ENCODE assay signal across 8 mouse cellular contexts in the genomic region with DNA sequence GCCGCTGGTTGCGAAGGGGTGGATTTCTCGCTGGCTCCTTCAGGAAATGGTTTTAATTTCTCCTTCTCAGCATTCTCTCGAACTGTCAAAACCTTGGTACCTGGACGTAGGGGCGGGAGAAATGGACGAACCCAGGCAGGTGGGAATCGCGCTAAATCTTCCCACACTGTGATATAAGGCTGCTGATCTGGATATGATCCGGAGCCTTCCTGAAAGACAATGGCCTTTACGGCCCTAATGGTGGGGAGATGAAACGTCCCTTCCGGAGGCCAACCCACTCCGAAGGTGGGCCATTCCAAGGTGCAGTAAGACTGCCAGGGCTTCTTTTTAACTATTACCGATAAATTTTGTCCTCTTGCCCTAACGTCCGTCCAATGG.
DNase-seq lines count a peak whose midpoint lies in the region; ATAC-seq and TF ChIP-seq lines count a peak whose summit lies in the region.

No protein-coding gene starts in this region.

- H3K9ac ChIP-seq in forebrain, embryonic 11.5 days (ENCODE audit: low read length) = no peak overlapping the region
- no peak overlapping the region for H3K9ac ChIP-seq in limb, embryonic 14.5 days (ENCODE audit: low read depth, low read length, severe bottlenecking)

- H3K36me3 ChIP-seq in forebrain, embryonic 11.5 days (ENCODE audit: control insufficient read depth, insufficient read depth, low read length) = peaks cover 2% of the 10 kb centered on the region; the same call in 1 of the 2 replicates
- no peaks in the 10 kb centered on the region for H3K36me3 ChIP-seq in limb, embryonic 14.5 days (ENCODE audit: control insufficient read depth, insufficient read depth, low read length)

- 65% methylated on average over 17 of the region's 17 CpGs for WGBS in forebrain, embryonic 11.5 days
- 69% methylated on average over 17 of the region's 17 CpGs for WGBS in limb, embryonic 14.5 days

- TF ChIP-seq POLR2A in limb, embryonic 14.5 days (IDR thresholded peaks at IDR 0.05; ENCODE audit: borderline replicate concordance, extremely low read depth, insufficient read depth, insufficient read length) = no peak

- peak; percentile 3 for DNase-seq in lung, postnatal 10 days
- no peak for DNase-seq in lung, postnatal 25 days (ENCODE audit: low spot score)
- peak; percentile 71 for DNase-seq in forebrain, embryonic 11.5 days (ENCODE audit: low spot score)
- DNase-seq in limb, embryonic 14.5 days (ENCODE audit: low spot score) = no peak
- DNase-seq in left cerebral cortex, postnatal 25 days (ENCODE audit: low spot score in 2 of 2) = no peak
- no peak for DNase-seq in layer of hippocampus, adult 9-11 months
- DNase-seq in ovary, adult 18-20 months (ENCODE audit: low spot score) = no peak

- ATAC-seq in forebrain, embryonic 11.5 days (replicated peaks; ENCODE audit: low FRiP score) = peak; percentile 10; the same call in 1 of the 2 replicates
- ATAC-seq in limb, embryonic 14.5 days (ENCODE audit: low FRiP score, low read depth) = 0 out of 2 replicates have a peak, but pooled peaks have one; percentile 23
- ATAC-seq in neutrophil, adult 5-6 weeks (ENCODE audit: extremely low read depth, insufficient number of reproducible peaks, low FRiP score, poor library complexity, severe bottlenecking) = peak; percentile 16; the same call in 1 of the 2 replicates

- intact Hi-C loops in left cerebral cortex, postnatal 25 days (cut with DNase I) = no loop called here

- peaks cover 52% of the 10 kb centered on the region for H3K9me3 ChIP-seq in forebrain, embryonic 11.5 days (ENCODE audit: control insufficient read depth, low read length)
- peaks cover 59% of the 10 kb centered on the region for H3K9me3 ChIP-seq in limb, embryonic 14.5 days (ENCODE audit: control insufficient read depth, low read length)

- H3K4me3 ChIP-seq in forebrain, embryonic 11.5 days (ENCODE audit: low read depth, low read length) = no peak overlapping the region
- H3K4me3 ChIP-seq in limb, embryonic 14.5 days (replicated peaks; ENCODE audit: low read length) = no peak overlapping the region

- H3K27ac ChIP-seq in forebrain, embryonic 11.5 days (ENCODE audit: low read depth, low read length) = no peak overlapping the region
- no peak overlapping the region for H3K27ac ChIP-seq in limb, embryonic 14.5 days (replicated peaks; ENCODE audit: low read depth, low read length)

- no peaks in the 10 kb centered on the region for H3K4me1 ChIP-seq in forebrain, embryonic 11.5 days (replicated peaks; ENCODE audit: control insufficient read depth, insufficient read depth, low read length)
- H3K4me1 ChIP-seq in limb, embryonic 14.5 days (ENCODE audit: control insufficient read depth, insufficient read depth, low read length) = no peaks in the 10 kb centered on the region

- no peak overlapping the region for H3K4me2 ChIP-seq in forebrain, embryonic 11.5 days (ENCODE audit: low read depth, low read length, severe bottlenecking)
- no peak overlapping the region for H3K4me2 ChIP-seq in limb, embryonic 14.5 days (replicated peaks; ENCODE audit: low read depth, low read length, severe bottlenecking)

- H3K27me3 ChIP-seq in forebrain, embryonic 11.5 days (ENCODE audit: control insufficient read depth, insufficient read depth, low read length) = peaks cover 10% of the 10 kb centered on the region
- H3K27me3 ChIP-seq in limb, embryonic 14.5 days (ENCODE audit: control insufficient read depth, insufficient read depth, low read length) = 0 out of 2 replicates have a peak, but pooled peaks cover 5% of the 10 kb centered on the region

Comparison
In these comparisons a context has a peak if more than half of its experiments do, and no peak if none do; other contexts are left out.
1. DNase-seq: peak in lung, postnatal 10 days (single experiment) and forebrain, embryonic 11.5 days (single experiment); none in lung, postnatal 25 days (single experiment), limb, embryonic 14.5 days (single experiment), left cerebral cortex, postnatal 25 days (0 of 2), layer of hippocampus, adult 9-11 months (single experiment) and ovary, adult 18-20 months (single experiment).
2. Peak in every context shown above with its lines, with median percentiles within 50 percentile points of each other: ATAC-seq.